11 mouse cellular contexts compared by ENCODE assay signal in genomic region chr1:182028231-182029210, GRCm38 (mm10). TPM values are rescaled to one million over a fixed set of nuclear protein-coding genes. Genes with fewer than 3 reads are reported as not detected.
DNase-seq lines count a peak whose midpoint lies in the region; ATAC-seq and TF ChIP-seq lines count a peak whose summit lies in the region.
"Had no signal": no experiment of that assay in that cellular context is flagged by ENCODE, and none has a peak within 500 bp of the region (broad histone marks: within the 10 kb centered on the region; RNA-seq: fewer than 3 reads in every experiment).

No protein-coding gene starts in this region.

- no peak for TF ChIP-seq CTCF in hindbrain, postnatal 0 days (IDR thresholded peaks at IDR 0.05; ENCODE audit: low read depth)
- TF ChIP-seq CTCF in E14TG2a.4 (conservative IDR thresholded peaks at IDR 0.05; ENCODE audit: low read length) = no peak; the same call in 1 of the 2 replicates
- no peak for TF ChIP-seq CTCF in embryonic fibroblast, embryonic 13.5 days (IDR thresholded peaks at IDR 0.05; ENCODE audit: borderline replicate concordance, insufficient read depth, low read length)

- no peak for TF ChIP-seq POLR2A in embryonic fibroblast, embryonic 13.5 days (IDR thresholded peaks at IDR 0.05; ENCODE audit: low read depth, low read length)

- H3K27ac ChIP-seq in hindbrain, postnatal 0 days = no peak overlapping the region
- no peak overlapping the region for H3K27ac ChIP-seq in hindbrain, embryonic 13.5 days
- peak overlapping the region; percentile 93 for H3K27ac ChIP-seq in embryonic fibroblast, embryonic 13.5 days (ENCODE audit: insufficient read depth, low read length)
- peak overlapping the region; percentile 50 for H3K27ac ChIP-seq in heart, embryonic 16.5 days (ENCODE audit: low read length)
- no peak overlapping the region for H3K27ac ChIP-seq in forebrain, embryonic 12.5 days
- H3K27ac ChIP-seq: liver, embryonic 13.5 days had no signal

- H3K4me2 ChIP-seq in hindbrain, postnatal 0 days (ENCODE audit: low read depth, low read length) = no peak overlapping the region
- no peak overlapping the region for H3K4me2 ChIP-seq in hindbrain, embryonic 13.5 days
- no peak overlapping the region; the same call in 1 of the 2 replicates for H3K4me2 ChIP-seq in heart, embryonic 16.5 days (ENCODE audit: low read depth, low read length)
- H3K4me2 ChIP-seq in forebrain, embryonic 12.5 days = no peak overlapping the region
- H3K4me2 ChIP-seq: liver, embryonic 13.5 days had no signal

- ATAC-seq in hindbrain, postnatal 0 days = no peak
- no peak for ATAC-seq in hindbrain, embryonic 13.5 days (ENCODE audit: low FRiP score)
- 0 out of 2 replicates have a peak, but pooled peaks have one; percentile 46 for ATAC-seq in heart, embryonic 16.5 days (replicated peaks; ENCODE audit: extremely low read depth, insufficient read depth, low FRiP score)
- no peak for ATAC-seq in forebrain, embryonic 12.5 days (ENCODE audit: low FRiP score)
- ATAC-seq in megakaryocyte progenitor cell, adult 5-6 weeks (replicated peaks; ENCODE audit: poor library complexity) = no peak
- ATAC-seq: forebrain, embryonic 14.5 days had no signal

- no peaks in the 10 kb centered on the region for H3K4me1 ChIP-seq in hindbrain, postnatal 0 days (ENCODE audit: insufficient read depth, low read length)
- peaks cover 5% of the 10 kb centered on the region; the same call in 1 of the 2 replicates for H3K4me1 ChIP-seq in hindbrain, embryonic 13.5 days (replicated peaks)
- peaks cover 83% of the 10 kb centered on the region for H3K4me1 ChIP-seq in E14TG2a.4 (replicated peaks; ENCODE audit: low read depth, low read length)
- peaks cover 10% of the 10 kb centered on the region; the same call in 1 of the 2 replicates for H3K4me1 ChIP-seq in embryonic fibroblast, embryonic 13.5 days (ENCODE audit: control insufficient read depth, insufficient read depth, low read length)
- peaks cover 20% of the 10 kb centered on the region for H3K4me1 ChIP-seq in heart, embryonic 16.5 days (ENCODE audit: control insufficient read depth, insufficient read depth, low read length)
- peaks cover 7% of the 10 kb centered on the region; the same call in 1 of the 2 replicates for H3K4me1 ChIP-seq in forebrain, embryonic 12.5 days
- H3K4me1 ChIP-seq: liver, embryonic 13.5 days had no signal

- no peaks in the 10 kb centered on the region for H3K9me3 ChIP-seq in hindbrain, postnatal 0 days (ENCODE audit: low read length)
- H3K9me3 ChIP-seq in hindbrain, embryonic 13.5 days = no peaks in the 10 kb centered on the region
- H3K9me3 ChIP-seq in E14TG2a.4 (ENCODE audit: low read length) = no peaks in the 10 kb centered on the region
- H3K9me3 ChIP-seq in heart, embryonic 16.5 days (replicated peaks; ENCODE audit: control insufficient read depth, low read length) = no peaks in the 10 kb centered on the region
- no peaks in the 10 kb centered on the region for H3K9me3 ChIP-seq in forebrain, embryonic 12.5 days
- H3K9me3 ChIP-seq: liver, embryonic 13.5 days had no signal

- no peaks in the 10 kb centered on the region for H3K27me3 ChIP-seq in hindbrain, postnatal 0 days (ENCODE audit: insufficient read depth, low read length)
- no peaks in the 10 kb centered on the region for H3K27me3 ChIP-seq in hindbrain, embryonic 13.5 days
- H3K27me3 ChIP-seq in E14TG2a.4 (ENCODE audit: insufficient read depth, low read length) = no peaks in the 10 kb centered on the region
- H3K27me3 ChIP-seq in heart, embryonic 16.5 days (ENCODE audit: control insufficient read depth, insufficient read depth, low read length) = no peaks in the 10 kb centered on the region
- H3K27me3 ChIP-seq in forebrain, embryonic 12.5 days = no peaks in the 10 kb centered on the region
- H3K27me3 ChIP-seq: liver, embryonic 13.5 days had no signal

- H3K4me3 ChIP-seq in hindbrain, postnatal 0 days (ENCODE audit: low read length) = no peak overlapping the region
- H3K4me3 ChIP-seq in hindbrain, embryonic 13.5 days = no peak overlapping the region
- H3K4me3 ChIP-seq in E14TG2a.4 (replicated peaks; ENCODE audit: low read length) = peak overlapping the region; percentile 78
- H3K4me3 ChIP-seq in embryonic fibroblast, embryonic 13.5 days (ENCODE audit: insufficient read depth, low read length) = no peak overlapping the region
- H3K4me3 ChIP-seq in heart, embryonic 16.5 days (ENCODE audit: low read length) = no peak overlapping the region
- H3K4me3 ChIP-seq in forebrain, embryonic 12.5 days (replicated peaks) = no peak overlapping the region
- H3K4me3 ChIP-seq: liver, embryonic 13.5 days had no signal

- WGBS in hindbrain, postnatal 0 days = 73% methylated on average over 25 of the region's 25 CpGs
- 85% methylated on average over 25 of the region's 25 CpGs for WGBS in hindbrain, embryonic 13.5 days
- WGBS in heart, embryonic 16.5 days = 55% methylated on average over 25 of the region's 25 CpGs
- WGBS in forebrain, embryonic 12.5 days = 89% methylated on average over 25 of the region's 25 CpGs

- DNase-seq in hindbrain, postnatal 0 days (ENCODE audit: low spot score) = peak; percentile 10
- DNase-seq in ovary, postnatal 36 days (ENCODE audit: low spot score) = no peak
- DNase-seq: cerebellum, adult 18-20 months; liver, embryonic 13.5 days had no signal

- H3K9ac ChIP-seq in hindbrain, postnatal 0 days (replicated peaks; ENCODE audit: low read length) = no peak overlapping the region
- H3K9ac ChIP-seq in hindbrain, embryonic 13.5 days = no peak overlapping the region
- H3K9ac ChIP-seq in heart, embryonic 16.5 days (ENCODE audit: low read length) = peak overlapping the region; percentile 13; the same call in 1 of the 2 replicates
- H3K9ac ChIP-seq in forebrain, embryonic 12.5 days = no peak overlapping the region
- H3K9ac ChIP-seq: liver, embryonic 13.5 days had no signal

- H3K36me3 ChIP-seq in hindbrain, postnatal 0 days (ENCODE audit: insufficient read depth, low read length) = no peaks in the 10 kb centered on the region
- no peaks in the 10 kb centered on the region for H3K36me3 ChIP-seq in hindbrain, embryonic 13.5 days
- peaks cover 19% of the 10 kb centered on the region for H3K36me3 ChIP-seq in E14TG2a.4 (ENCODE audit: insufficient read depth, low read length)
- H3K36me3 ChIP-seq in heart, embryonic 16.5 days (ENCODE audit: control insufficient read depth, insufficient read depth) = no peaks in the 10 kb centered on the region
- no peaks in the 10 kb centered on the region for H3K36me3 ChIP-seq in forebrain, embryonic 12.5 days (replicated peaks)
- H3K36me3 ChIP-seq: liver, embryonic 13.5 days had no signal

RNA-seq across cellular contexts. Expression of gene Enah, which starts 8.7 kb away (rescaled TPM):
- 65.6 and 73.2 TPM in 2 replicates for total RNA-seq in hindbrain, postnatal 0 days (2014; rRNA removed)
- 20.7 and 23.3 TPM in 2 replicates for polyA plus RNA-seq in hindbrain, postnatal 0 days (2015; fragmentation: Nextera tagmentation; extraction: Ambion mirVana)
- polyA plus RNA-seq in hindbrain, embryonic 13.5 days (2015; fragmentation: Nextera tagmentation; extraction: Ambion mirVana) = 35.3 and 37.9 TPM in 2 replicates
- 126 and 157 TPM in 2 replicates for polyA plus RNA-seq in embryonic fibroblast, embryonic 13.5 days (2011; ENCODE audit: insufficient read length, low read depth, missing spikeins)
- polyA plus RNA-seq in heart, embryonic 16.5 days (2015; fragmentation: Nextera tagmentation; extraction: Ambion mirVana) = 13.2 and 17.3 TPM in 2 replicates
- 37.4 and 40.4 TPM in 2 replicates for polyA plus RNA-seq in forebrain, embryonic 12.5 days (2016; fragmentation: Nextera tagmentation; extraction: Ambion mirVana)
- total RNA-seq in megakaryocyte progenitor cell, adult 5-6 weeks (2015) = 2.5 and 3.3 TPM in 2 replicates
- total RNA-seq in megakaryocyte progenitor cell, adult 5-6 weeks (2017) = 4.1 and 6.1 TPM in 2 replicates

Comparison
In these comparisons a context has a peak if more than half of its experiments do, and no peak if none do; other contexts are left out.
1. H3K27ac ChIP-seq: peak in embryonic fibroblast, embryonic 13.5 days (single experiment) and heart, embryonic 16.5 days (single experiment); none in hindbrain, postnatal 0 days (single experiment), hindbrain, embryonic 13.5 days (single experiment) and forebrain, embryonic 12.5 days (single experiment).